Mouse (Mus musculus) neural tube, embryonic 14.5 days (tissue): ENCODE results near the gene Fto. TPM values are rescaled to one million over a fixed set of nuclear protein-coding genes. Genes with fewer than 3 reads are reported as not detected.

ENCODE experiments used
- ATAC-seq: fragments of 200-750 bp; cut with Nextera tagmentation; 2 replicates; pipeline ENCODE4 v1.8.0; 2017; ENCODE audit warnings: low read depth, mild to moderate bottlenecking, moderate TSS enrichment, moderate library complexity
- H3K27ac ChIP-seq: fragments of 300-500 bp; sonication (generic); 2 replicates; pipeline ENCODE4 v1.5.1; 2014; ENCODE audit warnings: low read depth, mild to moderate bottlenecking, control low read depth, low read length, moderate library complexity, mixed read lengths
- H3K27me3 ChIP-seq: fragments of 300-500 bp; sonication (generic); 2 replicates; pipeline ENCODE4 v1.6.1; 2014; ENCODE audit warnings: low read length; ENCODE audit not compliant: control insufficient read depth, insufficient read depth
- H3K36me3 ChIP-seq: fragments of 300-500 bp; sonication (generic); 2 replicates; pipeline ENCODE4 v1.6.1; 2014; ENCODE audit warnings: low read length, mixed read lengths; ENCODE audit not compliant: control insufficient read depth, insufficient read depth
- H3K4me1 ChIP-seq: fragments of 300-500 bp; sonication (generic); 2 replicates; pipeline ENCODE4 v1.6.1; 2014; ENCODE audit warnings: low read length; ENCODE audit not compliant: control insufficient read depth, insufficient read depth
- H3K4me2 ChIP-seq: fragments of 300-500 bp; sonication (generic); 2 replicates; pipeline ENCODE4 v1.6.1; 2014; ENCODE audit warnings: mild to moderate bottlenecking, low read depth, low read length, control low read depth
- H3K4me3 ChIP-seq: fragments of 300-500 bp; sonication (generic); 2 replicates; pipeline ENCODE4 v1.5.1; 2014; ENCODE audit warnings: low read depth, low read length, control low read depth, mixed read lengths
- H3K9ac ChIP-seq: fragments of 300-500 bp; sonication (generic); replicated peaks from 2 replicates; pipeline ENCODE4 v1.6.1; 2014; ENCODE audit warnings: low read depth, mild to moderate bottlenecking, control low read depth, low read length, mixed read lengths
- H3K9me3 ChIP-seq: fragments of 300-500 bp; sonication (generic); 2 replicates; pipeline ENCODE4 v1.6.1; 2016; ENCODE audit warnings: low read length; ENCODE audit not compliant: control insufficient read depth
- WGBS: fragments of 180-500 bp; shearing (Covaris S2); extraction: QIAGEN DNeasy Blood & Tissue Kit; methylation state at CpG from one replicate; pipeline ENCODE4 v1.1.7; 2014; 5-methylcytosine and 5-hydroxymethylcytosine counted together
- polyA plus RNA-seq: library from polyadenylated mRNA; unstranded; fragments of >200 nt; fragmentation: Nextera tagmentation; extraction: Ambion mirVana; gene quantifications from 2 replicates; pipeline ENCODE4 v1.2.1, GENCODE M21; 2014

Gene Fto
- polyA plus RNA-seq, 1 experiment from 2014 or later, result 144 TPM

DNA sequence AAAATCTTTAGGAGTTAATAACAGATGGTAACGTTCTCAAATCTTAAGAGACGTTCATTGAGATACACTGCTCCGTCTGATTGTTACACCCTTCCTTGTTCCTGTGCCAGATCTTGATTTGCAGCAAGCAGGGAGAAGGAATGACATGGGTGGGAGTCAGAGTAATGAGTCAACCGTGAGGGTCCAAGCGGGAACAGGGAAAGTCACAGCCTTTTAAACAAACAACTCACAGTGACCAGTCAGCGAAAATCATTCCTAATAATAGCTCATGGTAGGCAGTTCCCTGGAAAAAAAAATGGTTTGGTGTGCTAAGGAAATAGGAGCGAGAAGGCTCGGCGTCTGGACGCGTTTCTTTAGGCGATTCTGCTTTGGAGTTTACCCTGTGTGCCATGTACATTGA, 208.9 kb downstream of the Fto start:
- 60% methylated on average over 12 of the region's 12 CpGs for WGBS
- Histone ChIP-seq H3K36me3 (no peaks in the 10 kb centered on the region), H3K4me3 (no peak overlapping the region), H3K27ac (no peak overlapping the region), H3K4me2 (no peak overlapping the region), H3K4me1 (peaks cover 12% of the 10 kb centered on the region), H3K9me3 (no peaks in the 10 kb centered on the region), H3K27me3 (no peaks in the 10 kb centered on the region), H3K9ac (no peak overlapping the region)
- no peak for ATAC-seq

- Histone ChIP-seq H3K9ac (no peak overlapping the region), H3K4me1 (peaks cover 4% of the 10 kb centered on the region; the same call in 1 of the 2 replicates), H3K36me3 (no peaks in the 10 kb centered on the region), H3K27me3 (no peaks in the 10 kb centered on the region), H3K4me2 (no peak overlapping the region), H3K9me3 (no peaks in the 10 kb centered on the region), H3K4me3 (no peak overlapping the region), H3K27ac (no peak overlapping the region)
- WGBS, result 34% methylated on average over 16 of the region's 16 CpGs
- ATAC-seq, result no peak
Measured at GRCm38 (mm10) chr8:91524056-91524864, 210.9 kb downstream of the Fto start.

GRCm38 (mm10) chr8:91524865-91525250, 211.5 kb downstream of the Fto start:
- no peak overlapping the region for H3K4me2 ChIP-seq
- H3K9me3 ChIP-seq, result no peaks in the 10 kb centered on the region
- H3K4me3 ChIP-seq, result no peak overlapping the region
- H3K36me3 ChIP-seq, result no peaks in the 10 kb centered on the region
- peaks cover 4% of the 10 kb centered on the region; the same call in 1 of the 2 replicates for H3K4me1 ChIP-seq
- WGBS, result 8% methylated on average over 4 of the region's 4 CpGs
- no peak for ATAC-seq
- no peaks in the 10 kb centered on the region for H3K27me3 ChIP-seq
- H3K9ac ChIP-seq, result no peak overlapping the region
- no peak overlapping the region for H3K27ac ChIP-seq

DNA sequence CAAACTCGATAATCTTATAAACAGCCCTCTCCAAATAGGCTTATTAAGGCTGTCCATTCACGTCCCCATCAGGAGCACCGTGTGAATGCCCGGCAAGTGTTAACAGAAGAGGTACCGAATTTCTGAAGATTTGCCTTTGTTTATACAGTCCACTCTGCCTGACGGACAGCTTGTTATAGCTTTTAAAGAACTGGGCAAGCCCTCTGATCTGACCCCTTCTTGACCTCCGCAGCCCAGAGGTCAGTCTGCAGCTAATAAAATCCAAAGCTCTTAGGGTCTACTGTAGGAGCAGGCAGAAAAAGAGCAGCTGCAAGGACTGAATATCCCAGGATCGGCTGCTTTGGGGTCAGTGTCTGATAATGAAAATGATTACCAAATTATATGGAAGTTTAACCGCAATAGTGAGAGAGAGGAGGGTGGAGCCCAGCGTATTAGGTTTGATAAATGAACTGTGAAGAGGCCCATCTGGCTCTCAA, 212.1 kb downstream of the Fto start:
- Histone ChIP-seq H3K4me2 (no peak overlapping the region), H3K9ac (no peak overlapping the region), H3K27me3 (no peaks in the 10 kb centered on the region), H3K9me3 (no peaks in the 10 kb centered on the region), H3K36me3 (no peaks in the 10 kb centered on the region), H3K4me1 (peaks cover 4% of the 10 kb centered on the region; the same call in 1 of the 2 replicates), H3K27ac (no peak overlapping the region), H3K4me3 (no peak overlapping the region)
- no peak for ATAC-seq
- 12% methylated on average over 10 of the region's 10 CpGs for WGBS

DNA sequence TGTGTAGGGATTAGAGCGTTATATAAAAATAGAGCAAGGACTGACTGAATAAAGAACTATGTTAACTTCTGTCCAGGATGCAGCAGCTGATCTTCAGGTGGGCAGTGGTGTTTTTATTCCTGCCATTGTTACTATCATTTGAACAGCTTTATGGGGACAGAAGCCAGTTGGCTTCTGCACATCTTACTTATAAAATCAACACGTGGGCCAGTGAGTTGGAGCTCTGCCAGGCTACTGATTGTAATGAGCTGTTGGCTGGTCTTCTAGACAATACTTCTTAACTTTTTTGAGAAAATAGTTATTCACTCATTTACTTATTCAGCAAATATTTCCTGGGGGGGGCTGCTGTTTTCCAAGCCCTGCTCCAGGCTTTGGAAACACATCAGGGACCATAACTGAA, 215.6 kb downstream of the Fto start:
- peaks cover 21% of the 10 kb centered on the region; the same call in 1 of the 2 replicates for H3K4me1 ChIP-seq
- H3K4me2 ChIP-seq, result no peak overlapping the region
- WGBS, result 45% methylated on average over 2 of the region's 2 CpGs
- no peak overlapping the region for H3K9ac ChIP-seq
- no peaks in the 10 kb centered on the region for H3K9me3 ChIP-seq
- no peak overlapping the region for H3K4me3 ChIP-seq
- ATAC-seq, result no peak
- H3K27ac ChIP-seq, result no peak overlapping the region
- H3K36me3 ChIP-seq, result no peaks in the 10 kb centered on the region
- H3K27me3 ChIP-seq, result no peaks in the 10 kb centered on the region

DNA sequence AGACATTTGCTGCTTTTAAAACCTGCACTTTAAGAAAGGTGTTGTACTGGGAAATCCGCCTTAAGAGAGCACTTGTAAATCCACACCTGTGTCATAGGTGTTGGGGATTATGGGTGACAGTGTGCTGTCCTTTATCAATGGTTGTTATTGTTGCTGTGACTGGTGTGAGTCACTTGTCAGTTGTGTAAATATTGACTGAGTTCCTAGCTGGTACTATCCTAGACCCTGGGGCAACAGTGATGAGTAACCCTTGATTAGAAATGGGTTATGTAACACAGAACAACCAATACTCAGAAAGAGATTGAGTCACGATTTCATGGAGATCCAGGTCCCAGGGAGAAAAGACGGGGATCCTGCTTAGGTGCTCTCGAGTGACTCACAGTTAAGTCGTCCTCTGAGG, 216.4 kb downstream of the Fto start:
- 94% methylated on average over 5 of the region's 5 CpGs for WGBS
- Histone ChIP-seq H3K4me2 (no peak overlapping the region), H3K4me3 (no peak overlapping the region), H3K36me3 (no peaks in the 10 kb centered on the region), H3K9me3 (no peaks in the 10 kb centered on the region), H3K27ac (no peak overlapping the region), H3K9ac (no peak overlapping the region), H3K4me1 (peaks cover 22% of the 10 kb centered on the region; the same call in 1 of the 2 replicates), H3K27me3 (no peaks in the 10 kb centered on the region)
- no peak for ATAC-seq

- H3K4me1 ChIP-seq, result peaks cover 19% of the 10 kb centered on the region; the same call in 1 of the 2 replicates
- no peaks in the 10 kb centered on the region for H3K27me3 ChIP-seq
- no peaks in the 10 kb centered on the region for H3K9me3 ChIP-seq
- 75% methylated on average over 8 of the region's 8 CpGs for WGBS
- ATAC-seq, result no peak
- no peak overlapping the region for H3K27ac ChIP-seq
- H3K9ac ChIP-seq, result no peak overlapping the region
- H3K36me3 ChIP-seq, result no peaks in the 10 kb centered on the region
- H3K4me2 ChIP-seq, result no peak overlapping the region
- H3K4me3 ChIP-seq, result no peak overlapping the region
Measured at GRCm38 (mm10) chr8:91530656-91531055, 217.3 kb downstream of the Fto start.

GRCm38 (mm10) chr8:91531971-91532370, 218.6 kb downstream of the Fto start:
- H3K36me3 ChIP-seq, result no peaks in the 10 kb centered on the region
- peaks cover 24% of the 10 kb centered on the region; the same call in 1 of the 2 replicates for H3K4me1 ChIP-seq
- no peak overlapping the region for H3K9ac ChIP-seq
- H3K9me3 ChIP-seq, result no peaks in the 10 kb centered on the region
- no peak overlapping the region for H3K4me2 ChIP-seq
- H3K27ac ChIP-seq, result no peak overlapping the region
- no peaks in the 10 kb centered on the region for H3K27me3 ChIP-seq
- peak; percentile 58; the same call in 1 of the 2 replicates for ATAC-seq
- WGBS, result 20% methylated on average over 8 of the region's 8 CpGs
- no peak overlapping the region for H3K4me3 ChIP-seq

DNA sequence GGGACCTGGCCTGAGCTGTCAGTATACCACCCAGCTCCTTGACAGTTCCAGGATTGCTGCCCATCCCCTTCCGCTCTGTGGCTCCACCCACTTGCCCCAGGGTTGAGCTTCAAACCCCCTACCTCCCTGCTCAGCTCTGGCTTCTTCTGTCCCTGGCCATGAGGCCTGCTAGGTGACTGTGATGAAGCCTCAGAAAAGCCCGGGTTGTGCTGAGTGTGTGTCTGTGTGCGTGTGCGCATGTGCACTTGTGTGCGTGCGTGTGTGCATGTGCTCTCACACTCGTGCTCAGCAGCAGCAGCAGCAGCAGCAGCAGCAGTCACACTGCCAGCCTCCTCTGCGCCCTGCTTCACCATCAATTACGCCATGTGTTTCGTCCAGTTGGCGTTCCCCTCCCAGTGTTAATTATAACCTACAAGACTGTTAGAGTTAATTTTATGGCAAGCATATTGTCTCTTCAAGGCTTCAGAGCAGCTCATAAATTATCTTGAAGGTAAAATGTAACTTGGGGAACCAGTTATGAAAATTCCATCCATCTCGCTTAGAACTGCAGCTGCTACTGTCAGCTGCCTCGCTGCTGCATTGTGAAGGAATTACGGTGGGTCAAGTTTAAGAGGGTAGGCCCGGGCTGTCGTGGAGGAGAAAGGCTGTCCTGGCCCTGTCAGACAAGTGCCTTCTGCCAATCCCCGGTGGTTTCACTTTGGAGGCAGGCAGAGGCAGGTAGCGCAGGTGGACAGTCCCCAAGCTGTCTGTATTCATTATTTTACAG, 219.5 kb downstream of the Fto start:
- 34% methylated on average over 18 of the region's 18 CpGs for WGBS
- Histone ChIP-seq H3K4me3 (no peak overlapping the region), H3K4me2 (no peak overlapping the region), H3K36me3 (no peaks in the 10 kb centered on the region), H3K27me3 (no peaks in the 10 kb centered on the region), H3K9ac (no peak overlapping the region), H3K9me3 (no peaks in the 10 kb centered on the region), H3K27ac (no peak overlapping the region), H3K4me1 (peaks cover 24% of the 10 kb centered on the region; the same call in 1 of the 2 replicates)
- peak; percentile 58 for ATAC-seq
